ENCODE assay signal across 16 mouse cellular contexts in the genomic region with DNA sequence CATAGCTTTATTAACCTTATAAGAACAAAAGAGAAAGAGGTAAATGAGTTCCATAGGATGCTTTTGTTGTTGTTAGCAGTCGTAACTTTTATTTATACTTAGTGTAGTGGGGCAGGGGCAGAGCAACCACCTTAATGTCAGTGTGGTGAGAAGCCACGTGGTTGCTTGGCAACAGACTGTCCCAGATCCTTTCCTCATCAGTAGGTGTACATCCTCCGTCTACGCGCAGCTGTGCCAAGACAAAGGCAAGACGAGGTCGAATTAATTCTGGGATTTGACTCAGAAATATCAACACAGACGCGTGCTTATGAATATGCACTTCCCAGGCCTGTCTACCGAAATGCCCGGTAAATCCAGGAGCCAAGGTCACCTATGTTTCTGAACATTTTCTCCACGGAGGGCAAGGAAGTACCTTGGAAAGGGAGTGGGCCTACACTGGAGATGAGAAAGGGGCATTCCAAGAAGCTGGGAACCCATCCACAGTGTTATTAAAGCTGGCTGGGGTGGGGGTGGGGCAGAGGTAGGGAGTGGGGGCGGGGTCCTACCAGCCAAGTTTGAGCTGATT. TPM values are rescaled to one million over a fixed set of nuclear protein-coding genes. Genes with fewer than 3 reads are reported as not detected.
DNase-seq lines count a peak whose midpoint lies in the region; ATAC-seq and TF ChIP-seq lines count a peak whose summit lies in the region.
"Had no signal": no experiment of that assay in that cellular context is flagged by ENCODE, and none has a peak within 500 bp of the region (broad histone marks: within the 10 kb centered on the region; RNA-seq: fewer than 3 reads in every experiment).

No protein-coding gene starts in this region.

- H3K9ac ChIP-seq in hindbrain, embryonic 12.5 days: no peak overlapping the region
- H3K9ac ChIP-seq in hindbrain, embryonic 14.5 days: no peak overlapping the region
- H3K9ac ChIP-seq in neural tube, embryonic 15.5 days (replicated peaks): no peak overlapping the region
- H3K9ac ChIP-seq in lung, postnatal 0 days (replicated peaks; ENCODE audit: low read depth): no peak overlapping the region
- H3K9ac ChIP-seq: lung, embryonic 14.5 days had no signal

- H3K27ac ChIP-seq in hindbrain, embryonic 12.5 days: no peak overlapping the region
- no peak overlapping the region for H3K27ac ChIP-seq in hindbrain, embryonic 14.5 days
- no peak overlapping the region for H3K27ac ChIP-seq in limb, embryonic 10.5 days
- H3K27ac ChIP-seq in neural tube, embryonic 15.5 days (replicated peaks): no peak overlapping the region
- no peak overlapping the region for H3K27ac ChIP-seq in lung, postnatal 0 days (ENCODE audit: low read length)
- H3K27ac ChIP-seq in kidney, adult 2 months (ENCODE audit: insufficient read depth, low read depth, low read length): no peak overlapping the region
- H3K27ac ChIP-seq: heart, adult 2 months had no signal

- ATAC-seq in hindbrain, embryonic 12.5 days (ENCODE audit: low FRiP score): peak; percentile 53; the same call in 1 of the 2 replicates
- ATAC-seq in hindbrain, embryonic 14.5 days (ENCODE audit: low FRiP score): no peak
- ATAC-seq in neural tube, embryonic 15.5 days (ENCODE audit: low FRiP score): 0 out of 2 replicates have a peak, but pooled peaks have one; percentile 59
- no peak for ATAC-seq in lung, postnatal 0 days
- ATAC-seq: activated CD4-positive, CD25-positive, alpha-beta regulatory T cell, adult 4 months had no signal

- no peak for DNase-seq in hindbrain, embryonic 14.5 days (ENCODE audit: low spot score)
- peak; percentile 38 for DNase-seq in brain, embryonic 14.5 days (ENCODE audit: low read depth)
- peak; percentile 19 for DNase-seq in limb, embryonic 10.5 days (ENCODE audit: low spot score)
- no peak for DNase-seq in lung, postnatal 0 days (ENCODE audit: low spot score)
- no peak for DNase-seq in kidney, adult 2 months
- DNase-seq: cerebellum, adult 18-20 months; heart, postnatal 4 days; kidney, adult 11 months; lung, embryonic 14.5 days; right cerebral cortex, postnatal 14 days; thymus, adult 2 months had no signal

- no peak for TF ChIP-seq CTCF in brain, embryonic 14.5 days (IDR thresholded peaks at IDR 0.05; ENCODE audit: borderline replicate concordance, extremely low read depth, insufficient read depth, insufficient read length)
- no peak for TF ChIP-seq CTCF in lung, postnatal 0 days (IDR thresholded peaks at IDR 0.05)
- TF ChIP-seq CTCF in kidney, adult 2 months (conservative IDR thresholded peaks at IDR 0.05; ENCODE audit: insufficient read depth, insufficient read length, low read depth, low read length): no peak

- no peak for TF ChIP-seq POLR2A in brain, embryonic 14.5 days (IDR thresholded peaks at IDR 0.05; ENCODE audit: borderline replicate concordance, extremely low read depth, insufficient read depth, insufficient read length, poor library complexity, severe bottlenecking)
- no peak for TF ChIP-seq POLR2A in kidney, adult 2 months (IDR thresholded peaks at IDR 0.05; ENCODE audit: low read depth, low read length)

- no peaks in the 10 kb centered on the region for H3K4me1 ChIP-seq in hindbrain, embryonic 12.5 days
- no peaks in the 10 kb centered on the region for H3K4me1 ChIP-seq in hindbrain, embryonic 14.5 days (replicated peaks; ENCODE audit: control insufficient read depth, insufficient read depth, low read length)
- H3K4me1 ChIP-seq in limb, embryonic 10.5 days: no peaks in the 10 kb centered on the region
- no peaks in the 10 kb centered on the region for H3K4me1 ChIP-seq in neural tube, embryonic 15.5 days
- no peaks in the 10 kb centered on the region for H3K4me1 ChIP-seq in lung, postnatal 0 days (ENCODE audit: insufficient read depth, low read depth, low read length)
- no peaks in the 10 kb centered on the region for H3K4me1 ChIP-seq in kidney, adult 2 months (ENCODE audit: control insufficient read depth, insufficient read depth, low read length)

- no peak for TF ChIP-seq EP300 in lung, postnatal 0 days (IDR thresholded peaks at IDR 0.05)

- WGBS in hindbrain, embryonic 12.5 days: 59% methylated on average over 13 of the region's 13 CpGs
- 48% methylated on average over 13 of the region's 13 CpGs for WGBS in hindbrain, embryonic 14.5 days
- WGBS in limb, embryonic 10.5 days: 73% methylated on average over 13 of the region's 13 CpGs
- 55% methylated on average over 13 of the region's 13 CpGs for WGBS in neural tube, embryonic 15.5 days
- 62% methylated on average over 13 of the region's 13 CpGs for WGBS in lung, postnatal 0 days
- 68% methylated on average over 13 of the region's 13 CpGs for WGBS in kidney, adult 2 months

- no peaks in the 10 kb centered on the region for H3K36me3 ChIP-seq in hindbrain, embryonic 12.5 days
- no peaks in the 10 kb centered on the region for H3K36me3 ChIP-seq in hindbrain, embryonic 14.5 days (replicated peaks; ENCODE audit: control insufficient read depth, insufficient read depth)
- H3K36me3 ChIP-seq in limb, embryonic 10.5 days: no peaks in the 10 kb centered on the region
- H3K36me3 ChIP-seq in neural tube, embryonic 15.5 days: no peaks in the 10 kb centered on the region
- H3K36me3 ChIP-seq in lung, postnatal 0 days (ENCODE audit: insufficient read depth, low read length): no peaks in the 10 kb centered on the region
- no peaks in the 10 kb centered on the region for H3K36me3 ChIP-seq in kidney, adult 2 months (ENCODE audit: control insufficient read depth, insufficient read depth, low read length)

- H3K27me3 ChIP-seq in hindbrain, embryonic 12.5 days: no peaks in the 10 kb centered on the region
- H3K27me3 ChIP-seq in hindbrain, embryonic 14.5 days (ENCODE audit: control insufficient read depth, insufficient read depth, low read length): no peaks in the 10 kb centered on the region
- H3K27me3 ChIP-seq in limb, embryonic 10.5 days (ENCODE audit: low read depth, poor library complexity, severe bottlenecking): no peaks in the 10 kb centered on the region
- no peaks in the 10 kb centered on the region for H3K27me3 ChIP-seq in neural tube, embryonic 15.5 days (replicated peaks)
- H3K27me3 ChIP-seq in lung, postnatal 0 days (replicated peaks; ENCODE audit: insufficient read depth, low read length): no peaks in the 10 kb centered on the region
- H3K27me3 ChIP-seq in kidney, adult 2 months (replicated peaks; ENCODE audit: control insufficient read depth, insufficient read depth, low read length): no peaks in the 10 kb centered on the region

- H3K4me3 ChIP-seq in hindbrain, embryonic 12.5 days: no peak overlapping the region
- no peak overlapping the region for H3K4me3 ChIP-seq in hindbrain, embryonic 14.5 days (replicated peaks; ENCODE audit: low read length)
- H3K4me3 ChIP-seq in limb, embryonic 10.5 days: no peak overlapping the region
- no peak overlapping the region for H3K4me3 ChIP-seq in neural tube, embryonic 15.5 days (replicated peaks)
- no peak overlapping the region for H3K4me3 ChIP-seq in lung, postnatal 0 days (ENCODE audit: low read depth, low read length)
- H3K4me3 ChIP-seq in kidney, adult 2 months (ENCODE audit: insufficient read depth, low read depth, low read length): no peak overlapping the region
- H3K4me3 ChIP-seq: heart, adult 2 months had no signal

- H3K9me3 ChIP-seq in hindbrain, embryonic 12.5 days (replicated peaks): no peaks in the 10 kb centered on the region
- no peaks in the 10 kb centered on the region for H3K9me3 ChIP-seq in hindbrain, embryonic 14.5 days (ENCODE audit: control insufficient read depth, low read length)
- no peaks in the 10 kb centered on the region for H3K9me3 ChIP-seq in limb, embryonic 10.5 days (replicated peaks)
- H3K9me3 ChIP-seq in neural tube, embryonic 15.5 days (replicated peaks): no peaks in the 10 kb centered on the region
- H3K9me3 ChIP-seq in lung, postnatal 0 days (ENCODE audit: low read length): no peaks in the 10 kb centered on the region

- H3K4me2 ChIP-seq in hindbrain, embryonic 12.5 days (replicated peaks): no peak overlapping the region
- no peak overlapping the region for H3K4me2 ChIP-seq in hindbrain, embryonic 14.5 days (replicated peaks)
- H3K4me2 ChIP-seq in neural tube, embryonic 15.5 days: no peak overlapping the region
- no peak overlapping the region for H3K4me2 ChIP-seq in lung, postnatal 0 days (replicated peaks; ENCODE audit: low read depth, low read length)
- H3K4me2 ChIP-seq: lung, embryonic 14.5 days had no signal

RNA-seq across cellular contexts. Expression of a gene that starts 58.4 kb away (rescaled TPM):
- 6.0 and 6.6 TPM in 2 replicates for polyA plus RNA-seq in hindbrain, embryonic 12.5 days (2016; fragmentation: Nextera tagmentation; extraction: Ambion mirVana)
- polyA plus RNA-seq in hindbrain, embryonic 14.5 days (2014; fragmentation: Nextera tagmentation; extraction: Ambion mirVana): 17.3 and 19.7 TPM in 2 replicates
- polyA plus RNA-seq in brain, embryonic 14.5 days (2012; rRNA removed): 16.7 and 31.5 TPM in 2 replicates
- polyA plus RNA-seq in limb, embryonic 10.5 days (2016; fragmentation: Nextera tagmentation; extraction: Ambion mirVana): 0.03 TPM in 2 replicates
- 14.6 and 18.7 TPM in 2 replicates for polyA plus RNA-seq in neural tube, embryonic 15.5 days (2015; fragmentation: Nextera tagmentation; extraction: Ambion mirVana)
- polyA plus RNA-seq in lung, postnatal 0 days (2015; fragmentation: Nextera tagmentation; extraction: Ambion mirVana): not detected in 2 replicates
- 0.11 and 0.20 TPM in 2 replicates for polyA plus RNA-seq in kidney, adult 2 months (2012; rRNA removed)
- polyA plus RNA-seq: activated CD4-positive, CD25-positive, alpha-beta regulatory T cell, adult 4 months; liver, adult 2 months; lung, embryonic 14.5 days had no signal

Comparison
In these comparisons a context has a peak if more than half of its experiments do, and no peak if none do; other contexts are left out.
1. ATAC-seq: peak in hindbrain, embryonic 12.5 days (single experiment) and neural tube, embryonic 15.5 days (single experiment); none in hindbrain, embryonic 14.5 days (single experiment) and lung, postnatal 0 days (single experiment).
2. DNase-seq: peak in brain, embryonic 14.5 days (single experiment) and limb, embryonic 10.5 days (single experiment); none in hindbrain, embryonic 14.5 days (single experiment), lung, postnatal 0 days (single experiment) and kidney, adult 2 months (single experiment).